Mouse (Mus musculus) midbrain, embryonic 15.5 days (tissue): ENCODE measurements around the gene Samd10. TPM values are rescaled to one million over a fixed set of nuclear protein-coding genes. Genes with fewer than 3 reads are reported as not detected.

ENCODE experiments used
- ATAC-seq: fragments of 200-750 bp; cut with Nextera tagmentation; replicated peaks from 2 replicates; pipeline ENCODE4 v1.8.0; 2017; ENCODE audit warnings: moderate TSS enrichment
- H3K27ac ChIP-seq: fragments of 300-500 bp; sonication (generic); 2 replicates; pipeline ENCODE4 v1.5.1; 2015; ENCODE audit warnings: mild to moderate bottlenecking, inconsistent platforms
- H3K27me3 ChIP-seq: fragments of 300-500 bp; sonication (generic); replicated peaks from 2 replicates; pipeline ENCODE4 v1.6.1; 2015; ENCODE audit warnings: inconsistent platforms
- H3K36me3 ChIP-seq: fragments of 300-500 bp; sonication (generic); replicated peaks from 2 replicates; pipeline ENCODE4 v1.6.1; 2015; ENCODE audit warnings: inconsistent platforms
- H3K4me1 ChIP-seq: fragments of 300-500 bp; sonication (generic); 2 replicates; pipeline ENCODE4 v1.6.1; 2015; ENCODE audit warnings: inconsistent platforms
- H3K4me2 ChIP-seq: fragments of 300-500 bp; sonication (generic); 2 replicates; pipeline ENCODE4 v1.6.1; 2015; ENCODE audit warnings: inconsistent platforms, mild to moderate bottlenecking, moderate library complexity
- H3K4me3 ChIP-seq: fragments of 300-500 bp; sonication (generic); 2 replicates; pipeline ENCODE4 v1.5.1; 2015; ENCODE audit warnings: mild to moderate bottlenecking, inconsistent platforms
- H3K9ac ChIP-seq: fragments of 300-500 bp; sonication (generic); 2 replicates; pipeline ENCODE4 v1.6.1; 2015; ENCODE audit warnings: mild to moderate bottlenecking, inconsistent platforms
- H3K9me3 ChIP-seq: fragments of 300-500 bp; sonication (generic); 2 replicates; pipeline ENCODE4 v1.6.1; 2016; ENCODE audit warnings: inconsistent platforms
- WGBS: fragments of 180-500 bp; shearing (Covaris S2); methylation state at CpG from one replicate; pipeline ENCODE4 v1.1.7; 2015; ENCODE audit warnings: mixed read lengths; 5-methylcytosine and 5-hydroxymethylcytosine counted together
- polyA plus RNA-seq: library from polyadenylated mRNA; unstranded; fragments of >200 nt; fragmentation: Nextera tagmentation; extraction: Ambion mirVana; gene quantifications from 2 replicates; pipeline ENCODE4 v1.2.1, GENCODE M21; 2015

The Samd10 gene
- polyA plus RNA-seq, 1 experiment from 2014 or later, result 232 TPM

GRCm38 (mm10) chr2:181570921-181571595 is 28.0 kb downstream of the Samd10 start:
- no peak overlapping the region for H3K27ac ChIP-seq
- no peaks in the 10 kb centered on the region for H3K9me3 ChIP-seq
- no peaks in the 10 kb centered on the region for H3K4me1 ChIP-seq
- ATAC-seq, result no peak
- H3K9ac ChIP-seq, result no peak overlapping the region
- WGBS, result 76% methylated on average over 6 of the region's 6 CpGs
- H3K27me3 ChIP-seq, result no peaks in the 10 kb centered on the region
- H3K4me3 ChIP-seq, result no peak overlapping the region
- no peaks in the 10 kb centered on the region for H3K36me3 ChIP-seq
- H3K4me2 ChIP-seq, result no peak overlapping the region

- H3K9me3 ChIP-seq, result no peaks in the 10 kb centered on the region
- no peaks in the 10 kb centered on the region for H3K4me1 ChIP-seq
- no peaks in the 10 kb centered on the region for H3K36me3 ChIP-seq
- H3K4me3 ChIP-seq, result no peak overlapping the region
- H3K27me3 ChIP-seq, result no peaks in the 10 kb centered on the region
- WGBS, result 83% methylated on average over 8 of the region's 8 CpGs
- no peak overlapping the region for H3K4me2 ChIP-seq
- no peak for ATAC-seq
- no peak overlapping the region for H3K27ac ChIP-seq
- no peak overlapping the region for H3K9ac ChIP-seq
Measured at GRCm38 (mm10) chr2:181570375-181570774, 28.6 kb downstream of the Samd10 start.

GRCm38 (mm10) chr2:181569856-181570255 is 29.2 kb downstream of the Samd10 start:
- H3K27ac ChIP-seq, result no peak overlapping the region
- 95% methylated on average over 10 of the region's 10 CpGs for WGBS
- ATAC-seq, result no peak

GRCm38 (mm10) chr2:181568272-181569008 is 30.6 kb downstream of the Samd10 start:
- WGBS, result 78% methylated on average over 7 of the region's 7 CpGs
- H3K9ac ChIP-seq, result no peak overlapping the region
- no peak overlapping the region for H3K4me3 ChIP-seq
- H3K4me1 ChIP-seq, result no peaks in the 10 kb centered on the region
- no peaks in the 10 kb centered on the region for H3K36me3 ChIP-seq
- no peak overlapping the region for H3K4me2 ChIP-seq
- no peaks in the 10 kb centered on the region for H3K9me3 ChIP-seq
- H3K27me3 ChIP-seq, result no peaks in the 10 kb centered on the region
- no peak overlapping the region for H3K27ac ChIP-seq
- ATAC-seq, result no peak

More at GRCm38 (mm10) chr2:181569856-181570255, 29.2 kb downstream of the Samd10 start:
- no peaks in the 10 kb centered on the region for H3K4me1 ChIP-seq
- no peaks in the 10 kb centered on the region for H3K9me3 ChIP-seq
- H3K27me3 ChIP-seq, result no peaks in the 10 kb centered on the region
- no peak overlapping the region for H3K9ac ChIP-seq
- H3K4me3 ChIP-seq, result no peak overlapping the region
- H3K36me3 ChIP-seq, result no peaks in the 10 kb centered on the region
- H3K4me2 ChIP-seq, result no peak overlapping the region

GRCm38 (mm10) chr2:181567338-181567737 is 31.7 kb downstream of the Samd10 start:
- H3K4me2 ChIP-seq, result no peak overlapping the region
- WGBS, result 92% methylated on average over 3 of the region's 3 CpGs
- ATAC-seq, result no peak

GRCm38 (mm10) chr2:181553772-181554171 is 45.2 kb downstream of the Samd10 start:
- Histone ChIP-seq H3K27me3 (no peaks in the 10 kb centered on the region), H3K4me3 (no peak overlapping the region), H3K9me3 (no peaks in the 10 kb centered on the region), H3K4me1 (no peaks in the 10 kb centered on the region), H3K36me3 (peaks cover 29% of the 10 kb centered on the region), H3K4me2 (no peak overlapping the region), H3K9ac (no peak overlapping the region), H3K27ac (no peak overlapping the region)
- no peak for ATAC-seq

More at GRCm38 (mm10) chr2:181567338-181567737, 31.7 kb downstream of the Samd10 start:
- Histone ChIP-seq H3K4me3 (no peak overlapping the region), H3K9me3 (no peaks in the 10 kb centered on the region), H3K9ac (no peak overlapping the region), H3K27ac (no peak overlapping the region), H3K27me3 (no peaks in the 10 kb centered on the region), H3K36me3 (no peaks in the 10 kb centered on the region), H3K4me1 (no peaks in the 10 kb centered on the region)

GRCm38 (mm10) chr2:181550233-181550632 is 48.8 kb downstream of the Samd10 start:
- Histone ChIP-seq H3K36me3 (peaks cover 40% of the 10 kb centered on the region), H3K27ac (no peak overlapping the region), H3K4me3 (no peak overlapping the region), H3K4me1 (no peaks in the 10 kb centered on the region), H3K27me3 (no peaks in the 10 kb centered on the region), H3K4me2 (no peak overlapping the region), H3K9me3 (no peaks in the 10 kb centered on the region), H3K9ac (no peak overlapping the region)
- ATAC-seq, result no peak
- 96% methylated on average over 2 of the region's 2 CpGs for WGBS

- H3K36me3 ChIP-seq, result peaks cover 35% of the 10 kb centered on the region
- no peak overlapping the region for H3K27ac ChIP-seq
- no peak overlapping the region for H3K4me3 ChIP-seq
- WGBS, result 92% methylated on average over 5 of the region's 5 CpGs
- H3K4me1 ChIP-seq, result no peaks in the 10 kb centered on the region
- no peaks in the 10 kb centered on the region for H3K9me3 ChIP-seq
- no peak overlapping the region for H3K4me2 ChIP-seq
- no peak for ATAC-seq
- no peak overlapping the region for H3K9ac ChIP-seq
- no peaks in the 10 kb centered on the region for H3K27me3 ChIP-seq
Measured at GRCm38 (mm10) chr2:181548682-181549081, 50.3 kb downstream of the Samd10 start.

- Histone ChIP-seq H3K4me1 (no peaks in the 10 kb centered on the region), H3K4me3 (no peak overlapping the region), H3K27me3 (no peaks in the 10 kb centered on the region), H3K27ac (no peak overlapping the region), H3K9ac (no peak overlapping the region), H3K9me3 (no peaks in the 10 kb centered on the region), H3K36me3 (peaks cover 35% of the 10 kb centered on the region), H3K4me2 (no peak overlapping the region)
- ATAC-seq, result no peak
- WGBS, result 80% methylated on average over 1 of the region's 1 CpGs
Measured at GRCm38 (mm10) chr2:181548227-181548626, 50.8 kb downstream of the Samd10 start.

GRCm38 (mm10) chr2:181546142-181546541 is 52.9 kb downstream of the Samd10 start:
- WGBS, result 96% methylated on average over 7 of the region's 7 CpGs
- no peak overlapping the region for H3K9ac ChIP-seq
- H3K36me3 ChIP-seq, result peaks cover 27% of the 10 kb centered on the region
- H3K4me3 ChIP-seq, result no peak overlapping the region
- ATAC-seq, result no peak
- H3K27me3 ChIP-seq, result no peaks in the 10 kb centered on the region
- H3K4me2 ChIP-seq, result no peak overlapping the region
- H3K4me1 ChIP-seq, result no peaks in the 10 kb centered on the region
- H3K9me3 ChIP-seq, result no peaks in the 10 kb centered on the region
- H3K27ac ChIP-seq, result no peak overlapping the region
